Mouse (Mus musculus) forebrain, embryonic 10.5 days (tissue): ENCODE data around the gene Gm43517. TPM values are rescaled to one million over a fixed set of nuclear protein-coding genes. Genes with fewer than 3 reads are reported as not detected.

Experiments used
- DNase-seq: peaks from one replicate; pipeline ENCODE4 v3.0.0-alpha.2; 2017; ENCODE audit warnings: low spot score; ENCODE audit errors: extremely low spot score
- H3K27ac ChIP-seq: fragments of 300-500 bp; sonication (generic); 2 replicates; pipeline ENCODE4 v1.5.1; 2016; ENCODE audit warnings: mild to moderate bottlenecking
- H3K27me3 ChIP-seq: fragments of 300-500 bp; sonication (generic); 2 replicates; pipeline ENCODE4 v1.6.1; 2016; ENCODE audit warnings: mild to moderate bottlenecking; ENCODE audit not compliant: poor library complexity, severe bottlenecking
- H3K36me3 ChIP-seq: fragments of 300-500 bp; sonication (generic); replicated peaks from 2 replicates; pipeline ENCODE4 v1.6.1; 2016; ENCODE audit warnings: mild to moderate bottlenecking, moderate library complexity
- H3K4me1 ChIP-seq: fragments of 300-500 bp; sonication (generic); 2 replicates; pipeline ENCODE4 v1.6.1; 2016
- H3K4me3 ChIP-seq: fragments of 300-500 bp; sonication (generic); 2 replicates; pipeline ENCODE4 v1.5.1; 2016; ENCODE audit warnings: mild to moderate bottlenecking, moderate library complexity
- H3K9me3 ChIP-seq: fragments of 300-500 bp; sonication (generic); 2 replicates; pipeline ENCODE4 v1.6.1; 2016; ENCODE audit warnings: mild to moderate bottlenecking, moderate library complexity
- WGBS: fragments of 180-500 bp; shearing (Covaris S2); methylation state at CpG from one replicate; pipeline ENCODE4 v1.1.7; 2016; 5-methylcytosine and 5-hydroxymethylcytosine counted together
- polyA plus RNA-seq: library from polyadenylated mRNA; unstranded; fragments of >200 nt; fragmentation: Nextera tagmentation; extraction: Ambion mirVana; gene quantifications from 2 replicates; pipeline ENCODE4 v1.2.1, GENCODE M21; 2016

The Gm43517 gene
- 1.2 TPM in 2 replicates for polyA plus RNA-seq

GRCm38 (mm10) chr12:49384876-49385630 lies at the start of gene Gm43517:
Gene Gm43517, plus strand, starts transcription at chr12:49385174.
- Histone ChIP-seq H3K4me3 (peak within 1 kb of the TSS; percentile 81), H3K27me3 (peaks cover 99% of the 10 kb centered on the region), H3K9me3 (peaks cover 3% of the 10 kb centered on the region; the same call in 1 of the 2 replicates), H3K36me3 (peaks cover 18% of the 10 kb centered on the region), H3K4me1 (peaks cover 31% of the 10 kb centered on the region), H3K27ac (peak within 1 kb of the TSS; percentile 96)
- DNase-seq: peak; percentile 63
- 1% methylated on average over 66 of the region's 75 CpGs for WGBS

GRCm38 (mm10) chr12:49349697-49350096 lies 35.3 kb upstream of the Gm43517 start:
- Histone ChIP-seq H3K27ac (no peak overlapping the region), H3K27me3 (no peaks in the 10 kb centered on the region), H3K4me1 (no peaks in the 10 kb centered on the region), H3K9me3 (no peaks in the 10 kb centered on the region), H3K4me3 (no peak overlapping the region), H3K36me3 (no peaks in the 10 kb centered on the region)
- 90% methylated on average over 10 of the region's 10 CpGs for WGBS
- no peak for DNase-seq

GRCm38 (mm10) chr12:49368931-49369330 lies 16.0 kb upstream of the Gm43517 start:
- Histone ChIP-seq H3K27me3 (peaks cover 46% of the 10 kb centered on the region), H3K36me3 (no peaks in the 10 kb centered on the region), H3K4me1 (peaks cover 14% of the 10 kb centered on the region), H3K9me3 (no peaks in the 10 kb centered on the region), H3K27ac (no peak overlapping the region), H3K4me3 (no peak overlapping the region)
- DNase-seq: no peak
- 56% methylated on average over 1 of the region's 1 CpGs for WGBS

- Histone ChIP-seq H3K27me3 (peaks cover 78% of the 10 kb centered on the region), H3K4me3 (no peak overlapping the region), H3K27ac (no peak overlapping the region), H3K9me3 (no peaks in the 10 kb centered on the region), H3K4me1 (peaks cover 43% of the 10 kb centered on the region), H3K36me3 (no peaks in the 10 kb centered on the region)
- no peak for DNase-seq
Observed at GRCm38 (mm10) chr12:49372170-49372569, 12.8 kb upstream of the Gm43517 start.

GRCm38 (mm10) chr12:49373176-49373575 lies 11.8 kb upstream of the Gm43517 start:
- no peak overlapping the region for H3K4me3 ChIP-seq
- no peaks in the 10 kb centered on the region for H3K9me3 ChIP-seq
- H3K27me3 ChIP-seq: peaks cover 89% of the 10 kb centered on the region
- peak; percentile 13 for DNase-seq
- no peaks in the 10 kb centered on the region for H3K36me3 ChIP-seq
- 6% methylated on average over 5 of the region's 5 CpGs for WGBS
- H3K27ac ChIP-seq: peak overlapping the region; percentile 96
- H3K4me1 ChIP-seq: peaks cover 51% of the 10 kb centered on the region

GRCm38 (mm10) chr12:49373821-49374605 lies 11.0 kb upstream of the Gm43517 start:
- Histone ChIP-seq H3K27ac (peak overlapping the region; percentile 96), H3K4me1 (peaks cover 58% of the 10 kb centered on the region), H3K9me3 (no peaks in the 10 kb centered on the region), H3K27me3 (peaks cover 97% of the 10 kb centered on the region), H3K4me3 (peak overlapping the region; percentile 81), H3K36me3 (no peaks in the 10 kb centered on the region)
- peak; percentile 42 for DNase-seq
- under 1% methylated on average over 24 of the region's 24 CpGs for WGBS

- Histone ChIP-seq H3K27ac (peak overlapping the region; percentile 96), H3K4me3 (peak overlapping the region; percentile 81), H3K4me1 (peaks cover 64% of the 10 kb centered on the region), H3K27me3 (peaks cover 99% of the 10 kb centered on the region), H3K36me3 (no peaks in the 10 kb centered on the region), H3K9me3 (no peaks in the 10 kb centered on the region)
- DNase-seq: peak; percentile 46
- WGBS: under 1% methylated on average over 14 of the region's 14 CpGs
Observed at GRCm38 (mm10) chr12:49374606-49374995, 10.4 kb upstream of the Gm43517 start.

- Histone ChIP-seq H3K9me3 (no peaks in the 10 kb centered on the region), H3K27me3 (peaks cover 99% of the 10 kb centered on the region), H3K27ac (peak overlapping the region; percentile 96), H3K4me1 (peaks cover 75% of the 10 kb centered on the region), H3K36me3 (no peaks in the 10 kb centered on the region), H3K4me3 (peak overlapping the region; percentile 81)
- DNase-seq: peak; percentile 38
- WGBS: 6% methylated on average over 15 of the region's 15 CpGs
Observed at GRCm38 (mm10) chr12:49375427-49376317, 9.3 kb upstream of the Gm43517 start.

- peaks cover 99% of the 10 kb centered on the region for H3K27me3 ChIP-seq
- WGBS: under 1% methylated on average over 19 of the region's 19 CpGs
- H3K4me1 ChIP-seq: peaks cover 81% of the 10 kb centered on the region
- H3K36me3 ChIP-seq: no peaks in the 10 kb centered on the region
- peak; percentile 30 for DNase-seq
- H3K9me3 ChIP-seq: no peaks in the 10 kb centered on the region
- peak overlapping the region; percentile 96 for H3K27ac ChIP-seq
- peak overlapping the region; percentile 81 for H3K4me3 ChIP-seq
Observed at GRCm38 (mm10) chr12:49376318-49376992, 8.5 kb upstream of the Gm43517 start.

GRCm38 (mm10) chr12:49377281-49377970 lies 7.5 kb upstream of the Gm43517 start:
- Histone ChIP-seq H3K27ac (peak overlapping the region; percentile 96), H3K4me1 (peaks cover 89% of the 10 kb centered on the region), H3K27me3 (peaks cover 100% of the 10 kb centered on the region), H3K4me3 (peak overlapping the region; percentile 81), H3K36me3 (no peaks in the 10 kb centered on the region), H3K9me3 (no peaks in the 10 kb centered on the region)
- DNase-seq: peak; percentile 69
- WGBS: 1% methylated on average over 15 of the region's 15 CpGs

GRCm38 (mm10) chr12:49378920-49379319 lies 6.1 kb upstream of the Gm43517 start:
- 0% methylated on average over 1 of the region's 1 CpGs for WGBS
- H3K27ac ChIP-seq: peak overlapping the region; percentile 96
- no peaks in the 10 kb centered on the region for H3K36me3 ChIP-seq
- H3K4me3 ChIP-seq: peak overlapping the region; percentile 81
- H3K9me3 ChIP-seq: no peaks in the 10 kb centered on the region
- H3K4me1 ChIP-seq: peaks cover 81% of the 10 kb centered on the region
- no peak for DNase-seq
- H3K27me3 ChIP-seq: peaks cover 100% of the 10 kb centered on the region
